Comparison of ENCODE assay signal across 10 mouse cellular contexts in genomic region chr8:126788669-126789068, GRCm38 (mm10).
DNase-seq lines count a peak whose midpoint lies in the region; ATAC-seq lines count a peak whose summit lies in the region.
"Had no signal": no experiment of that assay in that cellular context is flagged by ENCODE, and none has a peak within 500 bp of the region (broad histone marks: within the 10 kb centered on the region; RNA-seq: fewer than 3 reads in every experiment).

No protein-coding gene starts in this region.

- H3K9me3 ChIP-seq in kidney, embryonic 14.5 days (ENCODE audit: control insufficient read depth, low read length): peaks cover 8% of the 10 kb centered on the region; the same call in 1 of the 2 replicates
- H3K9me3 ChIP-seq in embryonic facial prominence, embryonic 11.5 days (replicated peaks; ENCODE audit: control insufficient read depth, low read length): no peaks in the 10 kb centered on the region
- H3K9me3 ChIP-seq in heart, embryonic 15.5 days (replicated peaks): no peaks in the 10 kb centered on the region
- H3K9me3 ChIP-seq in limb, embryonic 15.5 days: no peaks in the 10 kb centered on the region
- H3K9me3 ChIP-seq in forebrain, embryonic 15.5 days: no peaks in the 10 kb centered on the region
- H3K9me3 ChIP-seq in liver, embryonic 12.5 days (replicated peaks): peaks cover 6% of the 10 kb centered on the region; the same call in 1 of the 2 replicates

- no peak overlapping the region for H3K4me3 ChIP-seq in kidney, embryonic 14.5 days (ENCODE audit: low read length)
- H3K4me3 ChIP-seq in embryonic facial prominence, embryonic 11.5 days (ENCODE audit: low read depth, low read length): no peak overlapping the region
- no peak overlapping the region for H3K4me3 ChIP-seq in heart, embryonic 15.5 days
- H3K4me3 ChIP-seq in limb, embryonic 15.5 days: no peak overlapping the region
- no peak overlapping the region for H3K4me3 ChIP-seq in forebrain, embryonic 15.5 days
- no peak overlapping the region for H3K4me3 ChIP-seq in liver, embryonic 12.5 days
- H3K4me3 ChIP-seq: myocyte had no signal

- 6% methylated on average over 4 of the region's 4 CpGs for WGBS in kidney, embryonic 14.5 days
- 28% methylated on average over 4 of the region's 4 CpGs for WGBS in embryonic facial prominence, embryonic 11.5 days
- 45% methylated on average over 4 of the region's 4 CpGs for WGBS in heart, embryonic 15.5 days
- WGBS in limb, embryonic 15.5 days: 28% methylated on average over 4 of the region's 4 CpGs
- WGBS in forebrain, embryonic 15.5 days: 64% methylated on average over 4 of the region's 4 CpGs
- WGBS in liver, embryonic 12.5 days (ENCODE audit: insufficient replicate concordance): 41% methylated on average over 4 of the region's 4 CpGs

- H3K4me2 ChIP-seq in kidney, embryonic 14.5 days (replicated peaks; ENCODE audit: low read depth, low read length): no peak overlapping the region
- no peak overlapping the region for H3K4me2 ChIP-seq in embryonic facial prominence, embryonic 11.5 days (ENCODE audit: low read depth, low read length)
- no peak overlapping the region for H3K4me2 ChIP-seq in heart, embryonic 15.5 days
- no peak overlapping the region for H3K4me2 ChIP-seq in limb, embryonic 15.5 days
- no peak overlapping the region for H3K4me2 ChIP-seq in forebrain, embryonic 15.5 days (replicated peaks)
- no peak overlapping the region for H3K4me2 ChIP-seq in liver, embryonic 12.5 days

- ATAC-seq in kidney, embryonic 14.5 days (ENCODE audit: low FRiP score, low TSS enrichment): peak; percentile 74
- ATAC-seq in embryonic facial prominence, embryonic 11.5 days (replicated peaks; ENCODE audit: insufficient number of reproducible peaks, low FRiP score, low TSS enrichment, low read depth): no peak
- ATAC-seq in heart, embryonic 15.5 days (replicated peaks; ENCODE audit: insufficient number of reproducible peaks, insufficient read depth, low FRiP score, low read depth): peak; percentile 23; the same call in 1 of the 2 replicates
- ATAC-seq in limb, embryonic 15.5 days (ENCODE audit: insufficient number of reproducible peaks, low FRiP score, low TSS enrichment, low read depth): 0 out of 2 replicates have a peak, but pooled peaks have one; percentile 35
- ATAC-seq in forebrain, embryonic 15.5 days (replicated peaks): no peak
- no peak for ATAC-seq in liver, embryonic 12.5 days

- no peaks in the 10 kb centered on the region for H3K27me3 ChIP-seq in kidney, embryonic 14.5 days (ENCODE audit: control insufficient read depth, insufficient read depth, low read length)
- H3K27me3 ChIP-seq in embryonic facial prominence, embryonic 11.5 days (ENCODE audit: control insufficient read depth, insufficient read depth, low read length): no peaks in the 10 kb centered on the region
- no peaks in the 10 kb centered on the region for H3K27me3 ChIP-seq in heart, embryonic 15.5 days
- no peaks in the 10 kb centered on the region for H3K27me3 ChIP-seq in limb, embryonic 15.5 days
- H3K27me3 ChIP-seq in forebrain, embryonic 15.5 days: no peaks in the 10 kb centered on the region
- no peaks in the 10 kb centered on the region for H3K27me3 ChIP-seq in liver, embryonic 12.5 days (replicated peaks)

- peaks cover 16% of the 10 kb centered on the region for H3K4me1 ChIP-seq in kidney, embryonic 14.5 days (ENCODE audit: control insufficient read depth, insufficient read depth, low read length)
- no peaks in the 10 kb centered on the region; the same call in 1 of the 2 replicates for H3K4me1 ChIP-seq in embryonic facial prominence, embryonic 11.5 days (ENCODE audit: control insufficient read depth, insufficient read depth, low read length)
- peaks cover 7% of the 10 kb centered on the region; the same call in 1 of the 2 replicates for H3K4me1 ChIP-seq in heart, embryonic 15.5 days (replicated peaks)
- peaks cover 21% of the 10 kb centered on the region for H3K4me1 ChIP-seq in limb, embryonic 15.5 days
- no peaks in the 10 kb centered on the region for H3K4me1 ChIP-seq in forebrain, embryonic 15.5 days
- 0 out of 2 replicates have a peak, but pooled peaks cover 9% of the 10 kb centered on the region for H3K4me1 ChIP-seq in liver, embryonic 12.5 days

- peak overlapping the region; percentile 81 for H3K27ac ChIP-seq in kidney, embryonic 14.5 days (ENCODE audit: low read depth, low read length)
- peak overlapping the region; percentile 49; the same call in 1 of the 2 replicates for H3K27ac ChIP-seq in embryonic facial prominence, embryonic 11.5 days (replicated peaks; ENCODE audit: low read depth, low read length)
- peak overlapping the region; percentile 63 for H3K27ac ChIP-seq in heart, embryonic 15.5 days
- H3K27ac ChIP-seq in limb, embryonic 15.5 days: peak overlapping the region; percentile 79
- no peak overlapping the region for H3K27ac ChIP-seq in forebrain, embryonic 15.5 days (replicated peaks)
- no peak overlapping the region for H3K27ac ChIP-seq in liver, embryonic 12.5 days

- no peak for DNase-seq in kidney, adult 8-10 months
- DNase-seq in embryonic facial prominence, embryonic 11.5 days (ENCODE audit: low spot score): no peak
- no peak for DNase-seq in cerebellum, postnatal 10 days
- DNase-seq: liver had no signal

- H3K9ac ChIP-seq in kidney, embryonic 14.5 days (ENCODE audit: low read depth, low read length): no peak overlapping the region
- H3K9ac ChIP-seq in embryonic facial prominence, embryonic 11.5 days (replicated peaks; ENCODE audit: low read length): no peak overlapping the region
- no peak overlapping the region for H3K9ac ChIP-seq in heart, embryonic 15.5 days
- H3K9ac ChIP-seq in limb, embryonic 15.5 days: no peak overlapping the region
- H3K9ac ChIP-seq in forebrain, embryonic 15.5 days (replicated peaks): no peak overlapping the region
- no peak overlapping the region for H3K9ac ChIP-seq in liver, embryonic 12.5 days

- H3K36me3 ChIP-seq in kidney, embryonic 14.5 days (ENCODE audit: control insufficient read depth, insufficient read depth, low read length): no peaks in the 10 kb centered on the region
- no peaks in the 10 kb centered on the region for H3K36me3 ChIP-seq in embryonic facial prominence, embryonic 11.5 days (replicated peaks; ENCODE audit: control insufficient read depth, insufficient read depth, low read depth, low read length)
- no peaks in the 10 kb centered on the region for H3K36me3 ChIP-seq in heart, embryonic 15.5 days
- H3K36me3 ChIP-seq in limb, embryonic 15.5 days: no peaks in the 10 kb centered on the region
- no peaks in the 10 kb centered on the region for H3K36me3 ChIP-seq in forebrain, embryonic 15.5 days
- no peaks in the 10 kb centered on the region for H3K36me3 ChIP-seq in liver, embryonic 12.5 days

Comparison
In these comparisons a context has a peak if more than half of its experiments do, and no peak if none do; other contexts are left out.
1. ATAC-seq: peak in kidney, embryonic 14.5 days (single experiment), heart, embryonic 15.5 days (single experiment) and limb, embryonic 15.5 days (single experiment); none in embryonic facial prominence, embryonic 11.5 days (single experiment), forebrain, embryonic 15.5 days (single experiment) and liver, embryonic 12.5 days (single experiment).
2. H3K27ac ChIP-seq: peak in kidney, embryonic 14.5 days (single experiment), embryonic facial prominence, embryonic 11.5 days (single experiment), heart, embryonic 15.5 days (single experiment) and limb, embryonic 15.5 days (single experiment); none in forebrain, embryonic 15.5 days (single experiment) and liver, embryonic 12.5 days (single experiment).